Mouse (Mus musculus) forebrain, embryonic 16.5 days (tissue): Measurements from ENCODE around the gene Gm49601. TPM values are rescaled to one million over a fixed set of nuclear protein-coding genes. Genes with fewer than 3 reads are reported as not detected.
A peak's percentile ranks its signal among the peaks of the same experiment; 100 is the strongest.

Source experiments
- ATAC-seq: fragments of 200-750 bp; cut with Nextera tagmentation; 2 replicates; pipeline ENCODE4 v1.8.0; 2017; ENCODE audit warnings: mild to moderate bottlenecking, moderate library complexity
- H3K27ac ChIP-seq: fragments of 300-500 bp; sonication (generic); 2 replicates; pipeline ENCODE4 v1.5.1; 2014; ENCODE audit warnings: low read length, control low read depth
- H3K27me3 ChIP-seq: fragments of 300-500 bp; sonication (generic); replicated peaks from 2 replicates; pipeline ENCODE4 v1.6.1; 2014; ENCODE audit warnings: low read length; ENCODE audit not compliant: control insufficient read depth, insufficient read depth
- H3K36me3 ChIP-seq: fragments of 300-500 bp; sonication (generic); 2 replicates; pipeline ENCODE4 v1.6.1; 2014; ENCODE audit not compliant: control insufficient read depth, insufficient read depth
- H3K4me1 ChIP-seq: fragments of 300-500 bp; sonication (generic); replicated peaks from 2 replicates; pipeline ENCODE4 v1.6.1; 2014; ENCODE audit warnings: low read length; ENCODE audit not compliant: control insufficient read depth, insufficient read depth
- H3K4me2 ChIP-seq: fragments of 300-500 bp; sonication (generic); 2 replicates; pipeline ENCODE4 v1.6.1; 2014; ENCODE audit warnings: mild to moderate bottlenecking, low read length, control low read depth
- H3K4me3 ChIP-seq: fragments of 300-500 bp; sonication (generic); replicated peaks from 2 replicates; pipeline ENCODE4 v1.5.1; 2014; ENCODE audit warnings: mild to moderate bottlenecking, low read length, control low read depth
- H3K9ac ChIP-seq: fragments of 300-500 bp; sonication (generic); replicated peaks from 2 replicates; pipeline ENCODE4 v1.6.1; 2014; ENCODE audit warnings: low read depth, low read length, control low read depth
- H3K9me3 ChIP-seq: fragments of 300-500 bp; sonication (generic); 2 replicates; pipeline ENCODE4 v1.6.1; 2016; ENCODE audit warnings: low read length; ENCODE audit not compliant: control insufficient read depth
- WGBS: fragments of 180-500 bp; shearing (Covaris S2); extraction: QIAGEN DNeasy Blood & Tissue Kit; methylation state at CpG from one replicate; pipeline ENCODE4 v1.1.7; 2014; 5-methylcytosine and 5-hydroxymethylcytosine counted together
- polyA plus RNA-seq: library from polyadenylated mRNA; unstranded; fragments of >200 nt; fragmentation: Nextera tagmentation; extraction: Ambion mirVana; gene quantifications from 2 replicates; pipeline ENCODE4 v1.2.1, GENCODE M21; 2015

Gm49601 gene
- polyA plus RNA-seq, 1 experiment from 2014 or later, result 23.4 TPM

GRCm38 (mm10) chr16:18619110-18619509 lies 7.1 kb downstream of the Gm49601 start:
- Histone ChIP-seq H3K4me1 (peaks cover 19% of the 10 kb centered on the region), H3K27me3 (peaks cover 57% of the 10 kb centered on the region), H3K36me3 (peaks cover 20% of the 10 kb centered on the region), H3K9ac (no peak overlapping the region), H3K4me2 (no peak overlapping the region), H3K4me3 (no peak overlapping the region), H3K27ac (no peak overlapping the region), H3K9me3 (no peaks in the 10 kb centered on the region)
- no peak for ATAC-seq
- 45% methylated on average over 4 of the region's 4 CpGs for WGBS

GRCm38 (mm10) chr16:18618297-18618696 lies 7.9 kb downstream of the Gm49601 start:
- Histone ChIP-seq H3K9me3 (no peaks in the 10 kb centered on the region), H3K36me3 (peaks cover 14% of the 10 kb centered on the region), H3K4me1 (peaks cover 19% of the 10 kb centered on the region), H3K4me3 (no peak overlapping the region), H3K27ac (no peak overlapping the region), H3K27me3 (peaks cover 49% of the 10 kb centered on the region), H3K4me2 (no peak overlapping the region), H3K9ac (no peak overlapping the region)
- 54% methylated on average over 2 of the region's 2 CpGs for WGBS
- no peak for ATAC-seq

- Histone ChIP-seq H3K27me3 (peaks cover 41% of the 10 kb centered on the region), H3K9ac (peak overlapping the region; percentile 32)
- ATAC-seq, result peak; percentile 72
Measured at GRCm38 (mm10) chr16:18617370-18618065, 8.7 kb downstream of the Gm49601 start.

GRCm38 (mm10) chr16:18613301-18613700 lies 12.9 kb downstream of the Gm49601 start:
- H3K4me2 ChIP-seq, result no peak overlapping the region
- H3K4me1 ChIP-seq, result peaks cover 5% of the 10 kb centered on the region
- 94% methylated on average over 3 of the region's 3 CpGs for WGBS
- peaks cover under 1% of the 10 kb centered on the region for H3K27me3 ChIP-seq
- no peak overlapping the region for H3K9ac ChIP-seq
- H3K9me3 ChIP-seq, result no peaks in the 10 kb centered on the region
- ATAC-seq, result no peak
- no peaks in the 10 kb centered on the region for H3K36me3 ChIP-seq
- no peak overlapping the region for H3K4me3 ChIP-seq
- H3K27ac ChIP-seq, result no peak overlapping the region

More at GRCm38 (mm10) chr16:18617370-18618065, 8.7 kb downstream of the Gm49601 start:
- H3K4me1 ChIP-seq, result peaks cover 19% of the 10 kb centered on the region
- WGBS, result 2% methylated on average over 27 of the region's 27 CpGs
- peak overlapping the region; percentile 26 for H3K4me3 ChIP-seq
- no peaks in the 10 kb centered on the region for H3K9me3 ChIP-seq
- H3K36me3 ChIP-seq, result peaks cover 8% of the 10 kb centered on the region
- H3K4me2 ChIP-seq, result peak overlapping the region; percentile 54
- H3K27ac ChIP-seq, result no peak overlapping the region

GRCm38 (mm10) chr16:18611752-18612151 lies 14.5 kb downstream of the Gm49601 start:
- Histone ChIP-seq H3K27ac (no peak overlapping the region), H3K9me3 (no peaks in the 10 kb centered on the region), H3K4me1 (peaks cover 4% of the 10 kb centered on the region), H3K36me3 (no peaks in the 10 kb centered on the region), H3K4me3 (no peak overlapping the region), H3K9ac (no peak overlapping the region), H3K4me2 (no peak overlapping the region), H3K27me3 (0 out of 2 replicates have a peak, but pooled peaks cover 2% of the 10 kb centered on the region)
- no peak for ATAC-seq
- WGBS, result 88% methylated on average over 13 of the region's 13 CpGs

GRCm38 (mm10) chr16:18609099-18609498 lies 17.1 kb downstream of the Gm49601 start:
- WGBS, result 82% methylated on average over 2 of the region's 2 CpGs

GRCm38 (mm10) chr16:18608226-18608625 lies 18.0 kb downstream of the Gm49601 start:
- H3K27ac ChIP-seq, result no peak overlapping the region
- H3K27me3 ChIP-seq, result 0 out of 2 replicates have a peak, but pooled peaks cover 2% of the 10 kb centered on the region
- no peaks in the 10 kb centered on the region for H3K36me3 ChIP-seq
- peaks cover 4% of the 10 kb centered on the region for H3K4me1 ChIP-seq
- 0 out of 2 replicates have a peak, but pooled peaks have one; percentile 20 for ATAC-seq
- no peaks in the 10 kb centered on the region for H3K9me3 ChIP-seq
- no peak overlapping the region for H3K9ac ChIP-seq
- H3K4me3 ChIP-seq, result no peak overlapping the region
- peak overlapping the region; percentile 11; the same call in 1 of the 2 replicates for H3K4me2 ChIP-seq
- 5% methylated on average over 11 of the region's 11 CpGs for WGBS

More at GRCm38 (mm10) chr16:18609099-18609498, 17.1 kb downstream of the Gm49601 start:
- Histone ChIP-seq H3K4me3 (no peak overlapping the region), H3K36me3 (no peaks in the 10 kb centered on the region), H3K9me3 (no peaks in the 10 kb centered on the region), H3K27ac (no peak overlapping the region), H3K9ac (no peak overlapping the region), H3K27me3 (0 out of 2 replicates have a peak, but pooled peaks cover 2% of the 10 kb centered on the region), H3K4me1 (peaks cover 4% of the 10 kb centered on the region), H3K4me2 (no peak overlapping the region)
- ATAC-seq, result no peak

GRCm38 (mm10) chr16:18605705-18606104 lies 20.5 kb downstream of the Gm49601 start:
- H3K4me2 ChIP-seq, result no peak overlapping the region
- peaks cover 4% of the 10 kb centered on the region for H3K4me1 ChIP-seq
- 81% methylated on average over 5 of the region's 5 CpGs for WGBS
- no peaks in the 10 kb centered on the region for H3K36me3 ChIP-seq
- no peak overlapping the region for H3K9ac ChIP-seq
- H3K9me3 ChIP-seq, result no peaks in the 10 kb centered on the region
- ATAC-seq, result no peak
- no peak overlapping the region for H3K4me3 ChIP-seq
- 0 out of 2 replicates have a peak, but pooled peaks cover 2% of the 10 kb centered on the region for H3K27me3 ChIP-seq
- no peak overlapping the region for H3K27ac ChIP-seq

GRCm38 (mm10) chr16:18604267-18604701 lies 21.9 kb downstream of the Gm49601 start:
- ATAC-seq, result no peak; the same call in 1 of the 2 replicates
- no peak overlapping the region for H3K4me2 ChIP-seq
- peaks cover 4% of the 10 kb centered on the region for H3K4me1 ChIP-seq
- WGBS, result 59% methylated on average over 8 of the region's 8 CpGs
- 0 out of 2 replicates have a peak, but pooled peaks cover 2% of the 10 kb centered on the region for H3K27me3 ChIP-seq
- H3K4me3 ChIP-seq, result no peak overlapping the region
- no peaks in the 10 kb centered on the region for H3K36me3 ChIP-seq
- no peak overlapping the region for H3K27ac ChIP-seq
- H3K9ac ChIP-seq, result no peak overlapping the region
- no peaks in the 10 kb centered on the region for H3K9me3 ChIP-seq
